Mouse (Mus musculus) G1E (cell line): ENCODE results near the gene Cpne5.
"Not testable (repeated sequence)": the region's sequence is repeated elsewhere in the genome, so short reads cannot be mapped to it uniquely, and the experiment has no call there.

Source experiments
- CTCF ChIP-seq: IDR thresholded peaks from 2 replicates; pipeline ENCODE4 v1.5.1; 2012; ENCODE audit warnings: low read depth, low read length, inconsistent platforms, mixed read lengths
- TAL1 ChIP-seq: conservative IDR thresholded peaks from 2 replicates; pipeline ENCODE4 v1.6.1; 2012; ENCODE audit warnings: low read depth, low read length, inconsistent platforms, mixed read lengths

GRCm38 (mm10) chr17:29254784-29255183 lies 16.8 kb upstream of the Cpne5 start:
- not testable (repeated sequence) for TF ChIP-seq CTCF, TAL1
